Mouse (Mus musculus): Measurements from ENCODE around the gene Elof1. TPM values are rescaled to one million over a fixed set of nuclear protein-coding genes. Genes with fewer than 3 reads are reported as not detected.
"Not testable (repeated sequence)": the region's sequence is repeated elsewhere in the genome, so short reads cannot be mapped to it uniquely, and the experiment has no call there.

Elof1 gene
- 70.8 and 101 TPM in 2 replicates for total RNA-seq (2015; ENCODE audit: low replicate concordance)
- total RNA-seq (2017; ENCODE audit: low replicate concordance): 21.3 and 26.2 TPM in 2 replicates

DNA sequence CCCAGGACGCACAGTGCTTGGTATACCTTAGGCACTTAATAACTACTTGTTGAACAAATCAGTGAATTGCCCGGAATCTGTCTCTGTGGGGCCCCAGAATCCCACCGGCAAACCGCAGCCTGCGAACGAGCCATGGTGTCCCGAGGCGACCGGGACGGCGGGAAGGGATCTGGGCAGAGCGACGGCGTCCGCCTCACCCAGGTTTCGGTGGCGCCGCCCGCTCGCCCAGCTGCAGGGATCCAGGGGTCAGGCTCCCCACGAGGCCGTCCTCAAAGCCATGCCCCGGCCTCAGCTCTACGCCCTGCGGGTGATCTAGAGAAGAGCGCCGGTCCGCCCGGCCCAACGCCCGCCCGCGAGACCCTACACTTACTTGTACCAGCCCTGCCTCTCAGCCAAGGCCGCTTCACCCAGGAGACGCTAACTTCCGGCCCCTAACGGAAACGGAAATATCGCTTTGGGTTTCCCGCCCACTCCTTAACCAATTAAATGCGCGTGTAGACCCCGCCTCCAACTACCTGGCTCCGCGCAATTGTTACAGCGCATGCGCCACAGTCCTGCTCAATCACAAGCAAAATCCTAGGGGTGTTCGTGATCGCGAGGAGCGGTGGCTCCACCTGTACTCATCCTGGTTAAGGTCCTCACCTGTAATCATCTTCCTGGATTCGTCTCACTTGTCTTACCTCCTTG lies at the start of gene Elof1:
TSS of gene Elof1 (minus strand) at position 433 of the 687 bp plus-strand sequence.
- ATAC-seq (replicated peaks; ENCODE audit: low FRiP score, poor library complexity, severe bottlenecking): peak; percentile 86

GRCm38 (mm10) chr9:22166686-22167085 lies 49.7 kb upstream of the Elof1 start:
- ATAC-seq (replicated peaks; ENCODE audit: low FRiP score, poor library complexity, severe bottlenecking): no peak

DNA sequence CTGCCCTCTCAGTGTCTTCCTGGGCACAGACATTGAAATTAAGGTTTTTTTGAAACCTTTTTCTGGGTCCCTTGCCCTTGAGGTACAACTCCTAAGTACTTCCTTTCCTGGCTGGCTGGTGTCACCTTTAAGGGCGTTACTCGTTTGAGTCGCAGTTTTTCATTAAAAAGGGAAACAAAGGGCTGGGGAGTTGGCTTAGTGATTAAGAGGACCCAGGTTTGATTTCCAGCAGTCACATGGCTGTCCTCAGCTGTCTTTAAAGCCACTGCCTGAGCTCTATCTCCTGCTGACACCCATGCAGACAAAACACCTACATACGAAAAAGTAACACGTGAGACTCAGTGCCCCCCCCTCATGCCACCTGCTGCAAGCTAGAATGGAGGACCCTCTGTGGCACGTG lies 49.0 kb upstream of the Elof1 start:
- ATAC-seq (replicated peaks; ENCODE audit: low FRiP score, poor library complexity, severe bottlenecking): no peak

DNA sequence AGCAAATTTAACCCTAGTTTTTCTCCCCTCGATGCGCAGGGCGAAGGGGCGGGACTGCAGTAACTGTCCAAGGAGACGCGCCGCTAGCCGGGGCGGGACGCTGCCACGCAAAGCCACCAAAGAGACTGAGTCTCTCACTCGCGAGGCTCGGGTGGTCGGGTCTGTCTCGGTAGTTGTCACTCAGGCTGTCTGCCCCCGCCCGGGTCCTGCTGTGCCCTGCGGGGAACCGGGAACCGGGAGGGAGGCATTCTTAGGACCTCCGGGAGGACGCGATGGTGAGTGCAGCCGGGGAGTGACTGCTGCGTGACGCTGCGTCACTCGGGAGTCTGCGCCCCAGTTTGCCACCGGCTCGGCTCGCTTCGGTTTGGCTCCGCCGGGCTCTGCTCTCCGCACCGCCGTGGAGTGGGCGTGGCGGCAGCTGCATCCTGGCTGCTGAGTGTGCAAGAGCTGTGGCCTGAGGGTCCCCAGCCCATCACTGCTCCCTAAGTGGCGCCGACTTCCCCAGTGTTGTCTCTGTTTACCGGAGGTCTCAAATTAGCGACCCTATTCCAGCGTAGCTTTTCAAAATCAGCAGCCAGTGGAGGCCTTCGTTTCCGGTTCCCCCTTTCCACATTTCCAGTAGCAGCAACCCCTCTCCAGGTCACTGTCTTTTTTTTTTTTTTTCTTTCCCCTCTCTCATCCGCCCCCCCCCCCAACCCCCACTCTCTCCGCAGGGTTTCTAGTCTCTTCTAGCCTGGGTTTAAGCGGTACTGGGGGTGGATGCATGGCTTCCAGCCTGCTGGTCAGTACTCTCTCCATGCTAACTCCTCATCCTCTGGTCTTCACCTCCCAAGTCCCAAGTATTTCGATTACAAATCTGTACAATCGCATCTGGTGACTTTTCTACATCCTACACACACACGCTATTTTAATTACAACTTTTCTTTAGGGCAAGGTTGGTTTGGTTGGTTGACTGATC lies 48.0 kb upstream of the Elof1 start:
- ATAC-seq (replicated peaks; ENCODE audit: low FRiP score, poor library complexity, severe bottlenecking): peak; percentile 42; the same call in 1 of the 2 replicates

GRCm38 (mm10) chr9:22162912-22163311 lies 45.9 kb upstream of the Elof1 start:
- no peak for ATAC-seq (replicated peaks; ENCODE audit: low FRiP score, poor library complexity, severe bottlenecking)

DNA sequence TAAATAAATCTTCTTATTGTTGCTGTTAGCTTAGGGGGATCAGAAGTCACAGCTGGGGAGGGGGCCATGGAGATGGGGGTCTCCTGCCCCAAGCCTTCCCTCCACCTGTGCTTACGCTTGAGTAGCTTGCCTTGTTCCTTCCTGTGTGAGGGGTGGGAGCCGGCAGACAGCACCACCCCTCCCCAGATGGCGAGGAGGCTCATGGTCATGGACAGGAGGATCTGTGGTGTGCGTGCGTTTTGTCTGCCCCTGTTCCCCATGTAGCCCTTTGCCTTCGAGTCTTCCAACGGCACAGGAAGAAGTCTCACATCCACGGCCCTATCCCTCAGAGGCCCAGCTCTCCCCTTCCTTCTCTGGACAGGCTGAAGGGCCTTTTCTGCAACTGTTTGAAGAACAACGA lies 45.3 kb upstream of the Elof1 start:
- no peak for ATAC-seq (replicated peaks; ENCODE audit: low FRiP score, poor library complexity, severe bottlenecking)

GRCm38 (mm10) chr9:22161299-22161698 lies 44.3 kb upstream of the Elof1 start:
- ATAC-seq (replicated peaks; ENCODE audit: low FRiP score, poor library complexity, severe bottlenecking): no peak

- no peak for ATAC-seq (replicated peaks; ENCODE audit: low FRiP score, poor library complexity, severe bottlenecking)
These were observed 40.7 kb upstream of the Elof1 start for GRCm38 (mm10) chr9:22157516-22158265.

DNA sequence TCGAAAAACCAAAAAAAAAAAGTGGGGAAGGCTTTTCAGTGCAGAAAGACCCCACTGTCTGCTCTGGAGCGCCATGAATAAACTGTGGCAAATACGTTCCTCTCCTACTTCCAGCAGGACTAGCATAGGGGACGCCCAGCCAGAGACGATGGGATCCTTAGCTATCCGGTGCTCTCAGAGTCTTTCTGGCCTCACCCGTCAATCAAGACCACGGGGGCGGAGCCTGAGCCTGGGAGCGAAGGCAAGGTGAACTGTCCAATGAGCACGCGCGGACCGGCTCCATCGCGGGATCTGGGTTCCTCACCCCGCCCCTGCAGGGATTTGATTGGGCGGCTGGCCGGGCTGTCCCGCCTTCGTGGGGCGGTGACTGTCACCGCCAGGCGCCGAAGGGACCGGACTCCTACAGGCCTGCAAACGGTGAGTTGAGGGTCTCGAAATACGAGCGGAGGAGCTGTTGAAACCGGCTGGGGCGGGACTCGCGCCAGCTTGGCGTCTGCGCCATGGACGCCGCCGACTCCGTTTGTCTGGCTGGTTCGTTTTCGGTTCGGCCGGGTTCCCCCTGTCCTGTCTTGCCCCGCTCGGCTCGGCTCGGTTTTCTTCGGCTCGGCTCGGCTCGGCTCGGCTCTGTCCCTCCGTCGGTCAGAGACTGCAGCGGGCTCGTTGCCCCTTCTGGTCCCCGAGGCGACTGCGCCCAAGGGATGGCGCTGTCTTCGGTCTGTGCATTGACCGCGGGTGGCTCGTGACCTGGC lies 39.7 kb upstream of the Elof1 start, which contains the start of gene Pigyl:
TSS of gene Pigyl (plus strand) at position 350 of the 749 bp plus-strand sequence.
- ATAC-seq (replicated peaks; ENCODE audit: low FRiP score, poor library complexity, severe bottlenecking): peak; percentile 97

DNA sequence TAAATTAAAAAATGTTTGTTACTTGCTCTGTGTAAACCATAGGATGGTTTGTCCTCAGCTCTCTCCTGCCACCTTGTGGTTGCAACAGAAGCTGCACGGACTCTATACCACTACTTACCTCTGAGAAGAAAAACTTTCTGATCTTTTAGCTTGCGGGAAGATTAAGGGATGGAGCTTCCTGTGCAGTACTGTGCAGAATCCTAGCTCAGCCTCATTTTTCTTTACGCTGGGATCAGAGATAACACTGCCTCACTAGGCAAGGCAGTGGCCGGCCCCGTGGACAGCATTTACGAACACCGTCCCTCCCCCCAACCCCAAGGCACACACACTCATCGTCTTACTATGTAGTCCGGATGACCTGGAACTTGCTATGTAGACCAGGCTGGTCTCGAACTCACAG lies 38.6 kb upstream of the Elof1 start:
- ATAC-seq (replicated peaks; ENCODE audit: low FRiP score, poor library complexity, severe bottlenecking): peak; percentile 58

DNA sequence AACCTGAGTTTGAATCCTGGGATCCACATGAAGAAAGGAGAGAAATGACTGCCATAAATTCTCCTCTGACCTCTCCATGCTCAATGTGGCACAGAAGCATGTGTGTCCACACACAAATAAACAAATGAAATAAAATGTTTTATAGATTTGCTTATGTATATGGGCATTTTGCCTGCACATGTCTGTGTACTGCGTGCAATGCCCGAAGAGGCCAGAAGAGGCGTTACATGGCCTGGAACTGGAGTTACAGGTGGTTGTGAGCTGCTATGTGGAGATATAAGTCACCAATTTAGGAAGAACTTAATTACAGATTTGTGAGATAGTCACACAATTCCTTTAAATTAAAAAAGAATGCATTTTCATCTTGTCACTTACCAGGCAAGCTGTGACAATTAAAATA lies 36.8 kb upstream of the Elof1 start:
- ATAC-seq (replicated peaks; ENCODE audit: low FRiP score, poor library complexity, severe bottlenecking): no peak

- ATAC-seq (replicated peaks; ENCODE audit: low FRiP score, poor library complexity, severe bottlenecking): no peak
These were observed 34.0 kb upstream of the Elof1 start for GRCm38 (mm10) chr9:22150946-22151345.

- not testable (repeated sequence) for ATAC-seq (replicated peaks; ENCODE audit: low FRiP score, poor library complexity, severe bottlenecking)
These were observed 33.3 kb upstream of the Elof1 start for GRCm38 (mm10) chr9:22150249-22150693.

- ATAC-seq (replicated peaks; ENCODE audit: low FRiP score, poor library complexity, severe bottlenecking): peak; percentile 83
These were observed 32.7 kb upstream of the Elof1 start for GRCm38 (mm10) chr9:22149426-22150248.

GRCm38 (mm10) chr9:22144304-22144965 lies 27.5 kb upstream of the Elof1 start:
- no peak for ATAC-seq (replicated peaks; ENCODE audit: low FRiP score, poor library complexity, severe bottlenecking)

- ATAC-seq (replicated peaks; ENCODE audit: low FRiP score, poor library complexity, severe bottlenecking): peak; percentile 81
These were observed 26.4 kb upstream of the Elof1 start for GRCm38 (mm10) chr9:22143108-22144037.

- no peak for ATAC-seq (replicated peaks; ENCODE audit: low FRiP score, poor library complexity, severe bottlenecking)
These were observed 22.8 kb upstream of the Elof1 start for GRCm38 (mm10) chr9:22139746-22140145.
